Mouse (Mus musculus) limb, embryonic 14.5 days (tissue): ENCODE data around the gene C730034F03Rik. TPM values are rescaled to one million over a fixed set of nuclear protein-coding genes. Genes with fewer than 3 reads are reported as not detected.

ENCODE experiments used
- ATAC-seq: fragments of 200-750 bp; cut with Nextera tagmentation; 2 replicates; pipeline ENCODE4 v1.8.0; 2017; ENCODE audit warnings: low read depth, moderate number of reproducible peaks, moderate TSS enrichment; ENCODE audit not compliant: low FRiP score
- DNase-seq: peaks from one replicate; pipeline ENCODE4 v3.0.0-alpha.2; 2015; ENCODE audit warnings: low spot score
- H3K27ac ChIP-seq: fragments of 300-500 bp; sonication (generic); replicated peaks from 2 replicates; pipeline ENCODE4 v1.5.1; 2014; ENCODE audit warnings: low read depth, mild to moderate bottlenecking, low read length, moderate library complexity, mixed read lengths
- H3K27me3 ChIP-seq: fragments of 300-500 bp; sonication (generic); 2 replicates; pipeline ENCODE4 v1.6.1; 2014; ENCODE audit warnings: low read length, mixed read lengths; ENCODE audit not compliant: control insufficient read depth, insufficient read depth
- H3K36me3 ChIP-seq: fragments of 300-500 bp; sonication (generic); 2 replicates; pipeline ENCODE4 v1.6.1; 2014; ENCODE audit warnings: mild to moderate bottlenecking, low read length, moderate library complexity, mixed read lengths; ENCODE audit not compliant: control insufficient read depth, insufficient read depth
- H3K4me1 ChIP-seq: fragments of 300-500 bp; sonication (generic); 2 replicates; pipeline ENCODE4 v1.6.1; 2014; ENCODE audit warnings: antibody characterized with exemption, low read length, mixed read lengths; ENCODE audit not compliant: control insufficient read depth, insufficient read depth
- H3K4me2 ChIP-seq: fragments of 300-500 bp; sonication (generic); replicated peaks from 2 replicates; pipeline ENCODE4 v1.6.1; 2014; ENCODE audit warnings: low read depth, mild to moderate bottlenecking, low read length, moderate library complexity; ENCODE audit not compliant: severe bottlenecking
- H3K4me3 ChIP-seq: fragments of 300-500 bp; sonication (generic); replicated peaks from 2 replicates; pipeline ENCODE4 v1.5.1; 2014; ENCODE audit warnings: low read length
- H3K9ac ChIP-seq: fragments of 300-500 bp; sonication (generic); 2 replicates; pipeline ENCODE4 v1.6.1; 2014; ENCODE audit warnings: mild to moderate bottlenecking, low read depth, low read length, moderate library complexity; ENCODE audit not compliant: severe bottlenecking
- H3K9me3 ChIP-seq: fragments of 300-500 bp; sonication (generic); 2 replicates; pipeline ENCODE4 v1.6.1; 2016; ENCODE audit warnings: low read length; ENCODE audit not compliant: control insufficient read depth
- POLR2A ChIP-seq: fragments of 200-500 bp; IDR thresholded peaks from 2 replicates; pipeline ENCODE4 v1.8.0; 2012; ENCODE audit warnings: inconsistent platforms, mild to moderate bottlenecking, moderate library complexity, borderline replicate concordance; ENCODE audit not compliant: insufficient read depth, insufficient read length; ENCODE audit errors: extremely low read depth
- WGBS: fragments of 180-500 bp; shearing (Covaris S2); extraction: QIAGEN DNeasy Blood & Tissue Kit; methylation state at CpG from one replicate; pipeline ENCODE4 v1.1.7; 2014; 5-methylcytosine and 5-hydroxymethylcytosine counted together
- polyA plus RNA-seq, 2 experiments: library from polyadenylated mRNA; depleted of rRNA in 1 of 2; stranded (reverse) in 1 of 2; unstranded in 1 of 2; fragments of >200 nt; fragmentation: Nextera tagmentation in 1 of 2; extraction: Ambion mirVana in 1 of 2; gene quantifications; 2 replicates each; pipeline versions ENCODE4 v1.2.1 to v1.2.3; 2012 to 2014

Gene C730034F03Rik
- polyA plus RNA-seq (2012; rRNA removed) = 0.96 and 1.8 TPM in 2 replicates
- polyA plus RNA-seq (2014; fragmentation: Nextera tagmentation; extraction: Ambion mirVana) = 1.4 and 2.4 TPM in 2 replicates

DNA sequence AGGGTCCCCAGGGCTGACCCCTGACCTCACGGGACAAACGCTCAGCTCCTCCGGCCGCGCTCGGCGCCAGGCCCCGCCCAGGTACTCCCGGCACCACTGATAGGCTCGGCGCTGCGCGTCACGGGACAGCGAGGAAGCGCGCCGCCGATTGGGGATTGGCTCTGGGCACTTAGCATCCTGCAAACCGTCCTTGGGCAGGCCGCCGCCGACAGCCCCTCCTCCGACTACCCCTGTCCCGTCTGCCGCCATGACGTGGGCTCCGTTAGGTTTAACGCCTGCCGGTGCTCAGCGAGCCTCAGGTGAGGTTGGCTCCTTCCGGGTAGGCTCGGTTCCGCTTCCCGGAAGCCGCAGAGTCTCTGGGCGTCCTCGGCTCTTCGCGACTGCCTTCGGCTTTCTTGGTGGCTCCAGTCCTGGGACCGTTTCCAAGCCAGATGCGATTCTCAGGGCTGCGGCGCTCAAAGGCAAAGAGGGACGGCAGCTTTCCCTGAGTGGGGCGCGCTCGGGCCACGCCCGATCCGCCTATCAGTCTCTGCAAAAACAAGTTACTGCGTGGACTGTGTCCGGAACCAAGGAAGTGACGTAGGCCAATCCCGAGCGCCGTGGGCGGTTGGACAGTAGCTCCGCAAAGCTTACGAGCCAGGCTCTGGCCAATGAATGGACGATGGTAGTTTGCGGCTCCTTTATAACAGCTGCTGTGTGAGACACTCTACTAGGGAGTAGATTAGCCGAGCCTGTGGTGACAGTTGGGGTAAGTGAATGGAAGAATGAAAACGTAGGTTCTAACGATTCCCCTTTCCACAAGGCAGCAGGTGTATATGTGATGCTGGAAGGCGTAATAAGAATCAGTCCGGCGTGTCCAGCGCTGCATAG is at the start of gene C730034F03Rik, which contains the start of the genes Gm44502 and Chkb:
C730034F03Rik (plus strand) TSS at position 238 of the 870 bp plus-strand sequence.
Gm44502 (minus strand) TSS at position 345 of the 870 bp plus-strand sequence.
Chkb (minus strand) TSS at position 557 of the 870 bp plus-strand sequence.
- H3K4me3 ChIP-seq = peak within 1 kb of the TSS; percentile 68
- peak within 1 kb of the TSS; percentile 92 for H3K27ac ChIP-seq
- no peaks in the 10 kb centered on the region for H3K27me3 ChIP-seq
- no peaks in the 10 kb centered on the region for H3K9me3 ChIP-seq
- peaks cover 19% of the 10 kb centered on the region for H3K36me3 ChIP-seq
- peak; percentile 93 for ATAC-seq
- peak within 1 kb of the TSS; percentile 92 for H3K4me2 ChIP-seq
- under 1% methylated on average over 63 of the region's 70 CpGs for WGBS
- peak; percentile 93 for DNase-seq
- H3K9ac ChIP-seq = peak within 1 kb of the TSS; percentile 72
- 0 out of 2 replicates have a peak, but pooled peaks have one; percentile 33 for TF ChIP-seq POLR2A
- peaks cover 6% of the 10 kb centered on the region for H3K4me1 ChIP-seq

DNA sequence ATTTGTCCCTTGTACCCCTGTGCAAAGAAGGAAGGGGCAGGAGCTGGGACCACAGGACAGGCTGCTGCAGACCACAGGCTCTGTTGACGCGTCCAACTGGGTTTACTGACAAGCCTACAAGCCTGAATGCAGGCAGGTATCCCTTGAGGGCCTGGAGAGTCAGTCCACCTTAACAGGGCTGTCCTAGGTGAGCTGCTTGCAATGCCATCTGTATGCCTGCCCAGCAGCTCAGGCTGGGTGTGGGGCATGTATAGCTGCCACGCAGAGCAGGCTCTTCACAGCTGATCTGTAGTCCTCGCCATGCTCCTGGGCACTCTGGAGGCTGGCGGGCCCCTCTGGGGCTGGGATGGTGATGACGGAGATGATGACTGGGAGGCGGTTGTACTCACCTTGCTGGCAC is 44.8 kb upstream of the C730034F03Rik start, which contains the start of gene Klhdc7b:
Klhdc7b (plus strand) TSS at position 301 of the 400 bp plus-strand sequence.
- no peak for TF ChIP-seq POLR2A
- no peaks in the 10 kb centered on the region for H3K36me3 ChIP-seq
- peaks cover 12% of the 10 kb centered on the region for H3K27me3 ChIP-seq
- H3K27ac ChIP-seq = no peak within 1 kb of the TSS
- DNase-seq = no peak
- ATAC-seq = no peak
- H3K9ac ChIP-seq = no peak within 1 kb of the TSS
- no peaks in the 10 kb centered on the region for H3K9me3 ChIP-seq
- H3K4me3 ChIP-seq = no peak within 1 kb of the TSS
- 89% methylated on average over 7 of the region's 7 CpGs for WGBS
- no peak within 1 kb of the TSS for H3K4me2 ChIP-seq
- no peaks in the 10 kb centered on the region for H3K4me1 ChIP-seq

DNA sequence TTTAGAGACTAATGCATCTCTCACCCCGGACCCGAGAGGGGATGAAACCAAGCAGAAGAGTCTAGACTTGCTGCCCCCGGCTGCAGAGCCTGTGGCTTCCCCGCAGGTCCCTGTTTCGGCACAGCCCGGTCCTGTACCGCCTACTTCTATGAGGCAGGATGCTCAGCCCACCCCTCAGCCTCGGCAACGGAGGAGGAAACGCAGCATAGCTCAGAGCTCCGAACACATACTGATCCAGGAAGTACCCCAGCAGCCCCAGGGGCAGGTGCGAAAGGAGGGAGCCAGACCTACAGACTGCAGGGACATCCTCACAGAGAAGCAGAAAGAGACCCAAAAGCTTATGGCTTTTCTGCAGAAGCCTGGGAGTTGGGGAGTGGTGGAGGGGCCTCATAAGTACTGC is 42.3 kb upstream of the C730034F03Rik start:
- ATAC-seq = no peak
- H3K27me3 ChIP-seq = no peaks in the 10 kb centered on the region
- H3K4me3 ChIP-seq = no peak overlapping the region
- H3K9ac ChIP-seq = no peak overlapping the region
- no peak overlapping the region for H3K4me2 ChIP-seq
- H3K4me1 ChIP-seq = no peaks in the 10 kb centered on the region
- no peaks in the 10 kb centered on the region for H3K36me3 ChIP-seq
- 41% methylated on average over 12 of the region's 12 CpGs for WGBS
- H3K9me3 ChIP-seq = no peaks in the 10 kb centered on the region
- no peak for TF ChIP-seq POLR2A
- no peak overlapping the region for H3K27ac ChIP-seq
- DNase-seq = no peak

DNA sequence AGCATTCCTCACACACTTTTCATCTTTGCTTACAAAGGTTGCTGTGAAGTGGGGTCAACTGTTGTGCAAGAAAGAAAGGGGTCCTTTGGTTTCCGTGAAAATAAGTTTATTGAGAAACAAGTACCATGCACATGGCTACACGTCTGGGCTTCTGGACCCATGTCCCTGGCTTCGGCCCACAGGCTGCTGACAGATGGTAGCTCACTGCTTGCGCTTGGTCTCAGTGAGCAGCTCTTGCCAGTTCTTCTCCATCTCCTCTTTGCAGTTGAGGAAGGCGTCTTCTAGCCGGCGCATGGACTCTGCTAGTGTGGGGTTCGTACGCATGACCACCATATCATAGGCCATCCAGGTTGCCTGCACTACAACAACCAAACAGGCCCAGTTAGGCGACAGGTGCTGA is 39.3 kb upstream of the C730034F03Rik start:
- no peaks in the 10 kb centered on the region; the same call in 1 of the 2 replicates for H3K4me1 ChIP-seq
- DNase-seq (no peak), ATAC-seq (no peak)
- H3K27me3 ChIP-seq = no peaks in the 10 kb centered on the region
- TF ChIP-seq POLR2A = no peak
- H3K9ac ChIP-seq = no peak overlapping the region
- no peak overlapping the region for H3K4me3 ChIP-seq
- no peaks in the 10 kb centered on the region for H3K36me3 ChIP-seq
- no peaks in the 10 kb centered on the region for H3K9me3 ChIP-seq
- WGBS = 91% methylated on average over 10 of the region's 10 CpGs
- no peak overlapping the region for H3K27ac ChIP-seq
- no peak overlapping the region for H3K4me2 ChIP-seq

DNA sequence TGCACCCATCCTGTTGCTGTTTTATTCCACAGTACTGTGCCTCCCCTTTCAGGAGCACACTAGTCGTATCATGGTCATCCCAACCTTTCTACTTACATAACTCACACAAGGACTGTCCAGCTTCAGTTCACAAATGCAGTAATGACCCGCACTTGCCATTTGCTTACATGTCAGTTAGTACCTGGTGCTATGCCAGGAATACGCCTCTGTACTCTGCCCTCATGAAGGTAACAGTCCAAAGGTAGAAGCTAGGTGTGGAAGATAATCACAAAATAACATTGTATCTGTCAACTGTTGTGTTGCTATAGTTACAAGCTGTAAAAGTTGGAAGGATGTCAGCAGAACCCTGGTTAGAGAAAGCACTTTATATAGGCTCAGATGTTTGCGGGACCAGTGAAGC is 32.5 kb upstream of the C730034F03Rik start:
- H3K4me3 ChIP-seq = no peak overlapping the region
- 84% methylated on average over 4 of the region's 4 CpGs for WGBS
- H3K9me3 ChIP-seq = no peaks in the 10 kb centered on the region
- no peaks in the 10 kb centered on the region for H3K27me3 ChIP-seq
- no peak overlapping the region for H3K9ac ChIP-seq
- no peak for TF ChIP-seq POLR2A
- no peaks in the 10 kb centered on the region; the same call in 1 of the 2 replicates for H3K4me1 ChIP-seq
- H3K27ac ChIP-seq = no peak overlapping the region
- ATAC-seq = no peak
- H3K4me2 ChIP-seq = no peak overlapping the region
- H3K36me3 ChIP-seq = no peaks in the 10 kb centered on the region
- DNase-seq = no peak
